Mouse (Mus musculus) midbrain, embryonic 14.5 days (tissue): Measurements from ENCODE around the gene Gm20388. TPM values are rescaled to one million over a fixed set of nuclear protein-coding genes. Genes with fewer than 3 reads are reported as not detected.

ENCODE experiments used
- ATAC-seq: fragments of 200-750 bp; cut with Nextera tagmentation; 2 replicates; pipeline ENCODE4 v1.8.0; 2017; ENCODE audit warnings: moderate number of reproducible peaks, moderate library complexity; ENCODE audit not compliant: low FRiP score, low TSS enrichment
- DNase-seq: peaks from one replicate; pipeline ENCODE4 v3.0.0-alpha.2; 2015
- H3K27ac ChIP-seq: fragments of 300-500 bp; sonication (generic); replicated peaks from 2 replicates; pipeline ENCODE4 v1.5.1; 2014; ENCODE audit warnings: mild to moderate bottlenecking, low read depth, low read length, moderate library complexity
- H3K27me3 ChIP-seq: fragments of 300-500 bp; sonication (generic); 2 replicates; pipeline ENCODE4 v1.6.1; 2014; ENCODE audit warnings: low read length, control low read depth, mixed read lengths; ENCODE audit not compliant: control insufficient read depth, insufficient read depth
- H3K36me3 ChIP-seq: fragments of 300-500 bp; sonication (generic); 2 replicates; pipeline ENCODE4 v1.6.1; 2014; ENCODE audit warnings: low read length, control low read depth; ENCODE audit not compliant: control insufficient read depth, insufficient read depth
- H3K4me1 ChIP-seq: fragments of 300-500 bp; sonication (generic); 2 replicates; pipeline ENCODE4 v1.6.1; 2014; ENCODE audit warnings: mild to moderate bottlenecking, antibody characterized with exemption, low read length, control low read depth; ENCODE audit not compliant: control insufficient read depth, insufficient read depth
- H3K4me2 ChIP-seq: fragments of 300-500 bp; sonication (generic); 2 replicates; pipeline ENCODE4 v1.6.1; 2014; ENCODE audit warnings: mild to moderate bottlenecking, low read length, moderate library complexity
- H3K4me3 ChIP-seq: fragments of 300-500 bp; sonication (generic); replicated peaks from 2 replicates; pipeline ENCODE4 v1.5.1; 2014; ENCODE audit warnings: low read depth, low read length
- H3K9ac ChIP-seq: fragments of 300-500 bp; sonication (generic); replicated peaks from 2 replicates; pipeline ENCODE4 v1.6.1; 2014; ENCODE audit warnings: mild to moderate bottlenecking, low read length, moderate library complexity
- H3K9me3 ChIP-seq: fragments of 300-500 bp; sonication (generic); 2 replicates; pipeline ENCODE4 v1.6.1; 2016; ENCODE audit warnings: low read length, control low read depth, mixed read lengths; ENCODE audit not compliant: control insufficient read depth
- WGBS: fragments of 180-500 bp; shearing (Covaris S2); extraction: QIAGEN DNeasy Blood & Tissue Kit; methylation state at CpG from one replicate; pipeline ENCODE4 v1.1.7; 2014; 5-methylcytosine and 5-hydroxymethylcytosine counted together
- polyA plus RNA-seq: library from polyadenylated mRNA; unstranded; fragments of >200 nt; fragmentation: Nextera tagmentation; extraction: Ambion mirVana; gene quantifications from 2 replicates; pipeline ENCODE4 v1.2.1, GENCODE M21; 2014

Gm20388 gene
- polyA plus RNA-seq, 1 experiment from 2014 or later, result 4.1 TPM

- H3K4me1 ChIP-seq, result 0 out of 2 replicates have a peak, but pooled peaks cover 1% of the 10 kb centered on the region
- no peaks in the 10 kb centered on the region for H3K9me3 ChIP-seq
- no peak overlapping the region for H3K27ac ChIP-seq
- no peak overlapping the region for H3K4me3 ChIP-seq
- ATAC-seq (no peak), DNase-seq (no peak)
- H3K4me2 ChIP-seq, result no peak overlapping the region
- WGBS, result 95% methylated on average over 6 of the region's 6 CpGs
- H3K36me3 ChIP-seq, result peaks cover 86% of the 10 kb centered on the region
- no peak overlapping the region for H3K9ac ChIP-seq
- no peaks in the 10 kb centered on the region for H3K27me3 ChIP-seq
Measured at GRCm38 (mm10) chr8:123247748-123248147, 3337.1 kb downstream of the Gm20388 start.

GRCm38 (mm10) chr8:123248596-123248995, 3338.0 kb downstream of the Gm20388 start:
- H3K36me3 ChIP-seq, result peaks cover 77% of the 10 kb centered on the region
- 98% methylated on average over 8 of the region's 8 CpGs for WGBS
- no peaks in the 10 kb centered on the region for H3K9me3 ChIP-seq
- H3K4me1 ChIP-seq, result 0 out of 2 replicates have a peak, but pooled peaks cover 6% of the 10 kb centered on the region
- no peak overlapping the region for H3K27ac ChIP-seq
- no peak overlapping the region for H3K4me2 ChIP-seq
- no peak overlapping the region for H3K4me3 ChIP-seq
- H3K9ac ChIP-seq, result no peak overlapping the region
- DNase-seq (no peak), ATAC-seq (no peak)
- no peaks in the 10 kb centered on the region for H3K27me3 ChIP-seq

- H3K4me2 ChIP-seq, result no peak overlapping the region
- H3K9me3 ChIP-seq, result no peaks in the 10 kb centered on the region
- no peak overlapping the region for H3K27ac ChIP-seq
- peaks cover 19% of the 10 kb centered on the region for H3K4me1 ChIP-seq
- WGBS, result 96% methylated on average over 5 of the region's 5 CpGs
- no peak for ATAC-seq
- no peak overlapping the region for H3K4me3 ChIP-seq
- H3K27me3 ChIP-seq, result no peaks in the 10 kb centered on the region
- DNase-seq, result no peak
- no peak overlapping the region for H3K9ac ChIP-seq
- peaks cover 56% of the 10 kb centered on the region for H3K36me3 ChIP-seq
Measured at GRCm38 (mm10) chr8:123250940-123251339, 3340.3 kb downstream of the Gm20388 start.

DNA sequence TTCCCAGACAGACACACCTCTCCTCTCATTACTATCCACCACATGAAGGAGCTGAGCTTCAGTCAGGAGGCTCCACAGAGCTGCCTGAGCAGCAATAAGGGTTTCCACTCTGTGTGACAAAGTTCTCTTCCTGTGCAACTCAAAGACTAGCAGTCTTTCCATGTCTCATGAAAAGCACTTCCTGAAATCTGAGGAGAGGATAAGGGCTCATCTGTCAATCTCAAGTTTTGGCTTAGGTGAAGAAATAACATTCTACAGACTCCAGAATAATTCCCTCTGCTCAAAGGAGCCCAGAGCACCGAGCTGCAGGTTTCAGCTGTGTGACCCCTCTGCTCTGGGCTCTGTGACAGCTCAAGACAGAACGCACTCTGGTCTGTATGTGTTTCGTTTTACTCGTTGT, 3342.3 kb downstream of the Gm20388 start:
- no peaks in the 10 kb centered on the region for H3K9me3 ChIP-seq
- H3K4me2 ChIP-seq, result peak overlapping the region; percentile 85
- H3K4me3 ChIP-seq, result peak overlapping the region; percentile 94
- DNase-seq, result no peak
- no peak overlapping the region for H3K27ac ChIP-seq
- H3K36me3 ChIP-seq, result peaks cover 54% of the 10 kb centered on the region
- peaks cover 20% of the 10 kb centered on the region for H3K4me1 ChIP-seq
- WGBS, result 79% methylated on average over 4 of the region's 4 CpGs
- no peak for ATAC-seq
- H3K9ac ChIP-seq, result peak overlapping the region; percentile 99
- H3K27me3 ChIP-seq, result no peaks in the 10 kb centered on the region

- WGBS, result under 1% methylated on average over 40 of the region's 40 CpGs
- Histone ChIP-seq H3K4me1 (peaks cover 20% of the 10 kb centered on the region), H3K9me3 (no peaks in the 10 kb centered on the region), H3K27ac (peak overlapping the region; percentile 91), H3K36me3 (peaks cover 54% of the 10 kb centered on the region), H3K9ac (peak overlapping the region; percentile 99), H3K27me3 (no peaks in the 10 kb centered on the region), H3K4me3 (peak overlapping the region; percentile 94), H3K4me2 (peak overlapping the region; percentile 85)
- DNase-seq, result no peak
- 0 out of 2 replicates have a peak, but pooled peaks have one; percentile 19 for ATAC-seq
Measured at GRCm38 (mm10) chr8:123253451-123254098, 3342.9 kb downstream of the Gm20388 start.

DNA sequence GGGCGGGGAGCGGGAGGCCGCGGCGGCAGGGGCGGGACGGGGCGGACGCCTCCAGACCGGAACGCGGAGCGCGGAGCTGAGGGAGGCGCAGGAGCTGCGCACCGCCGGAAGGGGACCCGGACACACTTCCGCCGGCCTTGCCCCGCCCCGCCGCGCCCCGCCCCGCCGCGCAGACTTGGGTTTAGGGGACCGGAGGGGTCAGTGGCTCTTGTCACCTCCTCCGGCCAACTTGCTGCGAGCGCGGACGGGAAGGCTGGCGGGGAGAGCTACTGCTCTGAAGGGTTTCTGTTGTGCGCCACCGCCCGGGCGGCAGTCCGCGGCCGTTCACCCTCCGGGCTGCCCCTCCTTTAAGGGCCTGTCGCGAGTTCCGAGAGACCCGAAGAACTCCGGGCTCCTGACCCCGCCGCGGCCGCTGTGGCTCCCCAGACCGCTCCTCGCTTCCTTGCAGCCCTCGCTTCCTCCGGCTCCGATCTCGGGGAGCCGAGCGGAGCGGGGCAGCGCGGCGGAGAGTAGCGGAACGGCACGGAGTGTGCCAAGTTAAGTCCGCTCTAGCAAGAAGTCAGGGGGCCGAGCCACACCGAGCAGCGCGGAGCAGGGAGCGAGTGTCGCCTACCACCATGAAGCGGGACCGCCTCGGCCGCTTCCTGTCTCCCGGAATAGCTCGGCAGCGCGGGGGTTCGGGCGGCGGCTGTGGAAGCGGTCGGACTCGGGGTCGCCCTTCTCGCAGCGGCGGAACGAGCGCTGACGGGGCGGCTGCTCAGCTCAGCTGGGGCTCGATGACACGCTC, 3343.7 kb downstream of the Gm20388 start, which contains the start of the genes Zfp276 and Vps9d1:
Zfp276 (plus strand) TSS at position 97 of the 787 bp plus-strand sequence.
Vps9d1 (minus strand) TSS at position 250 of the 787 bp plus-strand sequence.
- H3K4me1 ChIP-seq, result peaks cover 20% of the 10 kb centered on the region
- H3K4me3 ChIP-seq, result peak within 1 kb of the TSS; percentile 94
- H3K9ac ChIP-seq, result peak within 1 kb of the TSS; percentile 99
- ATAC-seq (peak; percentile 91), DNase-seq (peak; percentile 92)
- H3K27me3 ChIP-seq, result no peaks in the 10 kb centered on the region
- peak within 1 kb of the TSS; percentile 91 for H3K27ac ChIP-seq
- peak within 1 kb of the TSS; percentile 85 for H3K4me2 ChIP-seq
- H3K36me3 ChIP-seq, result peaks cover 54% of the 10 kb centered on the region
- H3K9me3 ChIP-seq, result no peaks in the 10 kb centered on the region
- WGBS, result under 1% methylated on average over 99 of the region's 99 CpGs

DNA sequence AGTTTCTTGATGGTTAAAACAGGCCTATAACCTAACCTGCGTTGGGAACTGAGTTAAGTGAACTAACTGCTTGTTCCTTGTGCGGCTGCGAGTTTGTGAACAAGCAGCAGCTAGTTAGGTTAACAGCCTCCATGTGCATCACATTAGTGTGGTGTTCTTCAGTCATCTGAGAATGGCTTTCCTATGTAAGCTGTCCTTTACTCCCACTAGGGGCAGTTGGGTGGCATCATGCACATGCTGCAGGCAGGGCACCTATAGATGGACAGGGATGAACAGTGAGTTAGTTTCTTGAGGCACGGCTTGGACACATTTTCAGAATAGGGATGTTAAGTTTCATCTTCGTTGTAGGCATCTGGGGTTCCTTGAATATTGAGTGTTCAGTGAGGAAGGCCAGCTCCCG, 3344.5 kb downstream of the Gm20388 start:
- H3K9me3 ChIP-seq, result no peaks in the 10 kb centered on the region
- peak overlapping the region; percentile 99 for H3K9ac ChIP-seq
- H3K27ac ChIP-seq, result no peak overlapping the region
- H3K27me3 ChIP-seq, result no peaks in the 10 kb centered on the region
- H3K4me1 ChIP-seq, result peaks cover 20% of the 10 kb centered on the region
- no peak for ATAC-seq
- peak overlapping the region; percentile 94 for H3K4me3 ChIP-seq
- no peak for DNase-seq
- peak overlapping the region; percentile 85 for H3K4me2 ChIP-seq
- 70% methylated on average over 6 of the region's 6 CpGs for WGBS
- H3K36me3 ChIP-seq, result peaks cover 56% of the 10 kb centered on the region

GRCm38 (mm10) chr8:123257114-123257513, 3346.5 kb downstream of the Gm20388 start:
- H3K4me3 ChIP-seq, result no peak overlapping the region
- peaks cover 20% of the 10 kb centered on the region for H3K4me1 ChIP-seq
- no peak overlapping the region for H3K9ac ChIP-seq

More at GRCm38 (mm10) chr8:123257114-123257513, 3346.5 kb downstream of the Gm20388 start:
- 84% methylated on average over 3 of the region's 3 CpGs for WGBS
- Histone ChIP-seq H3K27ac (no peak overlapping the region), H3K27me3 (no peaks in the 10 kb centered on the region), H3K9me3 (no peaks in the 10 kb centered on the region), H3K4me2 (no peak overlapping the region), H3K36me3 (peaks cover 51% of the 10 kb centered on the region)
- no peak for ATAC-seq
- no peak for DNase-seq
